Mouse (Mus musculus): ENCODE measurements around the gene Paqr7.

DNA sequence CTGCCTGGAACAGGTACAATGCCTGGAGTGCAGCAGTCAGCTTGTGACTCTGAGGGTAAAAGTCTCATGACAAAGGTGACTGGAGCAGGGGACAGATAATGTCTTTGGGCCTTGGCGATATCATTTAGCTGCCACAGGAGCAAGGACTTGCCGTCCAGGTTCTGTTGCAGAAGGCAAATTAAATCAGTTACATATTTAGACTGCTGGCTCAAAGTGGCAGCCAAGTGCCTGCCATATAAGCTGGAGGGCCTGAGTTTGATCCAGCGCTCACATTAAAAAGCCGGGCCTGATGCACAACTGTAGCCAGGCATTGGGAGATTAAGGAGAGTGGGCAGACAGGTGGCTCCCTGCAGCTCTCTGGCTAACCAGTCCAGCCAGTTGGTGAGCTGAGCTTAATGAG lies 16.7 kb upstream of the Paqr7 start:
- TF ChIP-seq CTCF (IDR thresholded peaks at IDR 0.05; ENCODE audit: low read depth, low read length) (no peak), TAL1 (conservative IDR thresholded peaks at IDR 0.05; ENCODE audit: low read depth, low read length) (no peak), GATA1 (IDR thresholded peaks at IDR 0.05; ENCODE audit: borderline replicate concordance, low read length) (no peak), GATA2 (IDR thresholded peaks at IDR 0.05; ENCODE audit: borderline replicate concordance, low read depth, low read length) (no peak), POLR2AphosphoS5 (IDR thresholded peaks at IDR 0.05; ENCODE audit: insufficient replicate concordance, low read depth, low read length) (no peak)

Measured in G1E (cell line).